Mouse (Mus musculus) myocyte (in vitro differentiated cells): ENCODE measurements around the gene Smagp. TPM values are rescaled to one million over a fixed set of nuclear protein-coding genes. Genes with fewer than 3 reads are reported as not detected.
A peak's percentile ranks its signal among the peaks of the same experiment; 100 is the strongest.

Experiments used
- H3K27me3 ChIP-seq: one replicate; pipeline ENCODE4 v1.6.1; 2011; ENCODE audit not compliant: control insufficient read depth, insufficient read depth, insufficient read length
- H3K36me3 ChIP-seq: one replicate; pipeline ENCODE4 v1.6.1; 2011; ENCODE audit not compliant: control insufficient read depth, insufficient read depth
- H3K4me2 ChIP-seq: one replicate; pipeline ENCODE4 v1.6.1; 2011; ENCODE audit warnings: low read depth, control low read depth
- H3K4me3 ChIP-seq: one replicate; pipeline ENCODE4 v1.5.1; 2011; ENCODE audit warnings: mild to moderate bottlenecking, control low read depth, moderate library complexity
- H3K79me2 ChIP-seq: one replicate; pipeline ENCODE4 v1.6.1; 2011; ENCODE audit not compliant: control insufficient read depth, insufficient read depth
- H3ac ChIP-seq: one replicate; pipeline ENCODE4 v1.6.1; 2011; ENCODE audit not compliant: control insufficient read depth, insufficient read length
- CEBPB ChIP-seq: IDR thresholded peaks from 2 replicates; pipeline ENCODE4 v1.6.1; 2011; ENCODE audit warnings: mild to moderate bottlenecking, moderate library complexity; ENCODE audit not compliant: poor library complexity, insufficient read depth, severe bottlenecking
- E2F4 ChIP-seq: IDR thresholded peaks from one replicate; pipeline ENCODE4 v1.6.1; 2011; ENCODE audit warnings: mild to moderate bottlenecking, control low read depth, moderate library complexity; ENCODE audit not compliant: insufficient read depth
- MAX ChIP-seq: IDR thresholded peaks from one replicate; pipeline ENCODE4 v1.6.1; 2011; ENCODE audit warnings: low read depth, mild to moderate bottlenecking, control low read depth
- MYOD1 ChIP-seq, 3 experiments: IDR thresholded peaks; one replicate each; pipeline ENCODE4 v1.6.1; 2011; ENCODE audit warnings: control low read depth in 2 of 3, low read depth in 2 of 3, mild to moderate bottlenecking in 2 of 3, moderate library complexity in 1 of 3; ENCODE audit not compliant: insufficient read length in 2 of 3, control insufficient read depth in 1 of 3
- MYOG ChIP-seq, 3 experiments: IDR thresholded peaks; one replicate each; pipeline ENCODE4 v1.6.1; 2011; ENCODE audit warnings: control low read depth in 2 of 3, low read depth in 2 of 3, mild to moderate bottlenecking in 2 of 3; ENCODE audit not compliant: insufficient read length in 2 of 3, control insufficient read depth in 1 of 3, insufficient read depth in 1 of 3
- POLR2A ChIP-seq: IDR thresholded peaks from one replicate; pipeline ENCODE4 v1.6.1; 2011; ENCODE audit warnings: low read depth, mild to moderate bottlenecking, control low read depth, moderate library complexity; ENCODE audit not compliant: insufficient read length
- POLR2AphosphoS2 ChIP-seq: IDR thresholded peaks from one replicate; pipeline ENCODE4 v1.6.1; 2011; ENCODE audit warnings: low read depth, control low read depth; ENCODE audit not compliant: insufficient read length
- REST ChIP-seq: IDR thresholded peaks from one replicate; pipeline ENCODE4 v1.6.1; 2011; ENCODE audit warnings: mild to moderate bottlenecking, control low read depth, moderate library complexity; ENCODE audit not compliant: insufficient read depth, insufficient read length
- SRF ChIP-seq: IDR thresholded peaks from one replicate; pipeline ENCODE4 v1.6.1; 2011; ENCODE audit warnings: low read depth; ENCODE audit not compliant: control insufficient read depth, insufficient read length
- TCF12 ChIP-seq: IDR thresholded peaks from one replicate; pipeline ENCODE4 v1.6.1; 2011; ENCODE audit warnings: mild to moderate bottlenecking, control low read depth; ENCODE audit not compliant: poor library complexity, insufficient read depth, severe bottlenecking
- TCF3 ChIP-seq: IDR thresholded peaks from one replicate; pipeline ENCODE4 v1.6.1; 2011; ENCODE audit warnings: low read depth, control low read depth; ENCODE audit not compliant: insufficient read length
- USF1 ChIP-seq: IDR thresholded peaks from one replicate; pipeline ENCODE4 v1.6.1; 2011; ENCODE audit warnings: low read depth, mild to moderate bottlenecking, control low read depth, moderate library complexity
- polyA plus RNA-seq: library from polyadenylated mRNA; unstranded; fragments of >200 nt; fragmentation: generic; extraction: Trizol; gene quantifications from one replicate; pipeline ENCODE4 v1.2.1, GENCODE M21; 2012; ENCODE audit warnings: missing spikeins

Gene Smagp
- polyA plus RNA-seq, 1 experiment = 2.0 TPM

DNA sequence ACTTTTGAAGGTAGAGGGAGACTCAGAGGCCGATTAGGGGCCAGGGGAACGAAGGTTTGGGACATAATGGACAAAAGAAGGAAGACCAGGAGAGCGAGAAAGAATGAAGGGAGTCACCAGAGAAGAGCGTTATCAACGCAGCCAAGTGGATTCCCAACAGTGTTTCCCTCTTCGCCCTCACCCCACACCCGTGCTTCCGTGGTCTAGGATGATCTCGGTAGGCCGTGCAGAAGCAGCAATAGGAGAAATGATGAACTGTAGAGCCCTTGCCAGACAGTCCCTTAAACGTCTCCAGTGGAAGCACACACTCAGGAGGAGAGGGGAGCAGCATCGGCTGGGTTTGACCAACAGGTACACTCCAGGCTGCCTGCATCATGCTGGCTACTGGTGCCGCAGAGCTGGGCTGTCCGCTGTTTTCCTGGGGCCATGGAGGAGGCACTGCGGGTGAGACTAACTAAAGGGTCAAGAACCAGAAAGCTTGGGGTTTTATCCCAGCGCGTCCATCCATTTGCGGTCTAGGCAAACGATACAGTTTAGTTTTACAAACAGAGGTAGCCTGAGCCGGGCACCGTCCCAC is 36.0 kb downstream of the Smagp start:
- H3K36me3 ChIP-seq = no peaks in the 10 kb centered on the region
- H3K4me2 ChIP-seq = peak overlapping the region; percentile 94
- H3ac ChIP-seq = no peak overlapping the region
- H3K4me3 ChIP-seq = peak overlapping the region; percentile 18
- H3K79me2 ChIP-seq = no peaks in the 10 kb centered on the region
- TF ChIP-seq MYOG (IDR thresholded peaks at IDR 0.05; ENCODE audit: control insufficient read depth in 1 of 3, insufficient read depth in 1 of 3, insufficient read length in 2 of 3, low read depth in 2 of 3) (no peak), REST (no peak), CEBPB (no peak), TCF12 (no peak), TCF3 (no peak), SRF (no peak), MYOD1 (IDR thresholded peaks at IDR 0.05; ENCODE audit: control insufficient read depth in 1 of 3, insufficient read length in 2 of 3, low read depth in 2 of 3) (no peak), E2F4 (no peak), USF1 (no peak), POLR2AphosphoS2 (no peak), POLR2A (no peak), MAX (no peak)
- no peaks in the 10 kb centered on the region for H3K27me3 ChIP-seq

DNA sequence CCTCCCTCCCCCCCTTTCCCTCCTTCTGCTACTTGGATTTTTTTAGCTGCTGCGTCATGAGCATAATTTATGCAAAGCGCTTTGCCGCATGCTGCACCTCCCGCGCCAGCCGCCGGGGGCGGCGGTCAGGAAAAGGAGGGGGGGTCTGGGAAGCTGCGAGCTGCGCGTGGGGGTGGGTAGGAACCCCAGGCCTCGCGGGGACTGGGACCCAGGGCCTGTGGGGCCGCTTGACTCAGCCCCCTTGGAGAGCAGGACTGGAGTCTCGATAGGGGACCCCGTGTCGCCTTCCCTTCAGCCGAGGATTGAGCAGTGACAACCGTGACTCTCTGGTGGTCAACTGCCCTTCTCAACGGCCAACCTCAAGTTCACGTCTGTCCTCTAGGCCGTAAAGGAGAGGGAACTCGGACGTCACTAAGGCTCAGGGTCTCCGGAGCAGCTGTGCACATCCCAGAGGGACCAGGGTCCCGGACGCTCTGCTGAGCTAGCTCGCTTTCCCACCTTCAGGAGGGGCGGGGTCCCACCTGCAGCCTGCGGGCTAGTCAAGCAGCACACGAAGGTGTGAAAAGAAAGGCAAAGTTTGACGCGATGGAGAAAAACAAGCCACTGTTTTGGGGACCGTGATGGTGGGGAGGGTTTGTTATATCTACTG is 36.6 kb downstream of the Smagp start:
- Histone ChIP-seq H3K27me3 (no peaks in the 10 kb centered on the region), H3K79me2 (no peaks in the 10 kb centered on the region), H3K36me3 (no peaks in the 10 kb centered on the region), H3ac (peak overlapping the region; percentile 36), H3K4me3 (peak overlapping the region; percentile 18), H3K4me2 (peak overlapping the region; percentile 94)
- TF ChIP-seq MYOD1 (IDR thresholded peaks at IDR 0.05; ENCODE audit: control insufficient read depth in 1 of 3, insufficient read length in 2 of 3, low read depth in 2 of 3) = no peak
- TF ChIP-seq SRF = no peak
- no peak for TF ChIP-seq USF1
- no peak for TF ChIP-seq TCF3
- no peak for TF ChIP-seq E2F4
- TF ChIP-seq MAX = no peak
- TF ChIP-seq REST = no peak

DNA sequence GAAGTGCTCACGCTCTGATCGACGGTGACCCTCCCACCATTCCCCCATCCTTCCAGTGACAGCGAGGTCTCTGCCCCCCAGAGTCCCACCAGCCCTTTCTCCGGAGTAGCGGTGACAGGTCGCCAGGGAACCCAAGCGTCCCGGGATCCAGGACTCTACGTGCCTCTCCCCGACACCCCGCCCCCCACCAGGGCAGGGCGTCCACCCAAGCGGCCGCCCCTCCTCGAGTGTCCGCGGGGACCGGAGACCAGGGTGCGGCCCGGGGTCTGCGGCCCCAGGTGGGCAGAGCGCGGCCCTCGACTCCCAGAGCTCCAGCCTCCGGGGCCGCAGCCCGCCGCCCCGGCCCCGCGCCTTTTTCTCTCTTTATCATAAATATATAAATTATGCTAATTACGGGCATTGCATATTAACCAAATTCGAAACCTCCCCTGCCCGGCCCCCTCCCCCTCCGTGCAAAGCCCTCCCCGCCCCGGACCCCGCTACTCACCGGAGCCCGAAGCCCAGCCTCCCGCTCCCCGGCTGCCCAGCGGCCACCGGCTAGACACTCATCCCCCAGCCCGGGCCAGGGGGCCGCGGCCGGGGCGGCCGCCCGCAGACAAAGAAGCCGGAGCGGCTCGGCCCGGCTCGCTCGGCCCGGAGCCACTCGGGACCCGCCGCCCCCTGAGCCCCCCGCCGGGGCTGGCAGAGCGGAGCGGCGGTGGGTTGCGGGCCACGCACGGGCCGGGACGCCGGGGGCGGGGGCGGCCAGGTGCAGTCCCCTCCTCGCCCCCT is 37.3 kb downstream of the Smagp start, which contains the start of gene Pou6f1:
Gene Pou6f1, minus strand, starts transcription at position 709 of the 771 bp plus-strand sequence.
- TF ChIP-seq MYOD1 (IDR thresholded peaks at IDR 0.05; ENCODE audit: control insufficient read depth in 1 of 3, insufficient read length in 2 of 3, low read depth in 2 of 3) = peak in 1 of 3 experiments; percentile 61
- no peak for TF ChIP-seq USF1
- TF ChIP-seq REST = no peak
- TF ChIP-seq MYOG (IDR thresholded peaks at IDR 0.05; ENCODE audit: control insufficient read depth in 1 of 3, insufficient read depth in 1 of 3, insufficient read length in 2 of 3, low read depth in 2 of 3) = peak in 1 of 3 experiments; percentile 22
- Histone ChIP-seq H3K4me2 (peak within 1 kb of the TSS; percentile 94), H3K4me3 (peak within 1 kb of the TSS; percentile 18), H3ac (peak within 1 kb of the TSS; percentile 36), H3K27me3 (no peaks in the 10 kb centered on the region), H3K79me2 (no peaks in the 10 kb centered on the region), H3K36me3 (no peaks in the 10 kb centered on the region)

DNA sequence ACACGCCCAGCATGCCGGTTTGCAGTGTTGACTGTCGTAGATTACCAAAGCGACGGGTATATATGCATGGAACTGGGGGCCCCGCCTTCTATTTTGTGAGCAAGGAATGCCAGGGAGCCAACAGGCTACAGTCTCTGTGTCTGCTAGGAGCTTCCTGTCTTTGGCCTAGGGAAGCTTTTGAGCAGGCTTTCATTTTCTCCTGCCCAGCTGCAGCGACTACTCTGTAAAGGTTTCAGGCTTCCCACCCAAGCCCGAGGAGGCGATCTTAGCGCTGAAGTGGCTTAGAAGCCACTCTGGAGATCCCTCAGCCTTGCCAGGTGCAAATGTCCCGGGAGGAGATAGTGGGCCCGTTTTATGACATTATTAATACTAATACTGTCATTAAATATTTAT is 37.9 kb downstream of the Smagp start:
- peak overlapping the region; percentile 18 for H3K4me3 ChIP-seq
- H3K4me2 ChIP-seq = peak overlapping the region; percentile 94
- no peak for TF ChIP-seq REST
- no peak for TF ChIP-seq MYOD1 (IDR thresholded peaks at IDR 0.05; ENCODE audit: control insufficient read depth in 1 of 3, insufficient read length in 2 of 3, low read depth in 2 of 3)
- TF ChIP-seq TCF12 = no peak
- no peak for TF ChIP-seq USF1
- no peak for TF ChIP-seq MAX
- no peak for TF ChIP-seq TCF3
- no peak for TF ChIP-seq E2F4
- TF ChIP-seq SRF = no peak
- TF ChIP-seq POLR2AphosphoS2 = no peak
- H3K36me3 ChIP-seq = no peaks in the 10 kb centered on the region
- peak overlapping the region; percentile 36 for H3ac ChIP-seq
- H3K79me2 ChIP-seq = no peaks in the 10 kb centered on the region
- no peaks in the 10 kb centered on the region for H3K27me3 ChIP-seq
